Mouse (Mus musculus) embryonic fibroblast, embryonic 13.5 days (primary cell): ENCODE measurements around the gene Ap5m1.

Source experiments
- CTCF ChIP-seq: IDR thresholded peaks from 2 replicates; pipeline ENCODE4 v1.5.1; 2011; ENCODE audit warnings: mild to moderate bottlenecking, control low read depth, low read length, moderate library complexity, borderline replicate concordance; ENCODE audit not compliant: insufficient read depth
- POLR2A ChIP-seq: IDR thresholded peaks from 2 replicates; pipeline ENCODE4 v1.6.1; 2011; ENCODE audit warnings: low read depth, mild to moderate bottlenecking, control low read depth, low read length, moderate library complexity

GRCm38 (mm10) chr14:49128544-49129263 lies 62.8 kb downstream of the Ap5m1 start:
- TF ChIP-seq CTCF (no peak), POLR2A (no peak)
